In the genomic region with DNA sequence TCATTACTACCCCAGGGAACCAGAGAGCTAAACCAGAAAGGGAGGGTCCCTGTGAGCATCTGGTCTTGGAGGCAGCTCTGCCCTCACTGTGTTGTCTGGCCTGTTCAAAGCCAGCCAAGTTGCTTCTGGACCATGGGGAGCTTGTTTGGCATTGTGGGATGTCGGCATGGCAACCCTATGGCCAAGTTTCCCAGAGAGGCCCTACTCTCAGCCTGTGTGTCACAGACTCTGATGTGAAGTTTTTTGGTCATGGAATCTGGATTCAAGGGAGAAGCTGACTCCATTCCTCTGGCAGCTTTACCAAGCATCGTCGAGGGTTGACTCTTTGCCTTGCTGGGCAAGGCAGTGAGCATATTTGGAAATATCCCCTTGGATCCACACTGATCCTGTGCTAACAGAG, we compare ENCODE assay signal across 12 mouse cellular contexts. TPM values are rescaled to one million over a fixed set of nuclear protein-coding genes. Genes with fewer than 3 reads are reported as not detected.
A peak's percentile ranks its signal among the peaks of the same experiment; 100 is the strongest.
DNase-seq lines count a peak whose midpoint lies in the region; ATAC-seq lines count a peak whose summit lies in the region.
"Had no signal": no experiment of that assay in that cellular context is flagged by ENCODE, and none has a peak within 500 bp of the region (broad histone marks: within the 10 kb centered on the region; RNA-seq: fewer than 3 reads in every experiment).

No protein-coding gene starts in this region.

- H3K4me2 ChIP-seq in hindbrain, embryonic 14.5 days (replicated peaks) = no peak overlapping the region; the same call in 1 of the 2 replicates
- H3K4me2 ChIP-seq in hindbrain, embryonic 11.5 days (replicated peaks; ENCODE audit: low read depth, low read length) = no peak overlapping the region
- H3K4me2 ChIP-seq in embryonic facial prominence, embryonic 13.5 days = no peak overlapping the region

- no peaks in the 10 kb centered on the region for H3K9me3 ChIP-seq in hindbrain, embryonic 14.5 days (ENCODE audit: control insufficient read depth, low read length)
- no peaks in the 10 kb centered on the region for H3K9me3 ChIP-seq in hindbrain, embryonic 11.5 days (ENCODE audit: control insufficient read depth, low read length)
- no peaks in the 10 kb centered on the region for H3K9me3 ChIP-seq in embryonic facial prominence, embryonic 13.5 days

- no peak overlapping the region for H3K4me3 ChIP-seq in hindbrain, embryonic 14.5 days (replicated peaks; ENCODE audit: low read length)
- no peak overlapping the region for H3K4me3 ChIP-seq in hindbrain, embryonic 11.5 days (ENCODE audit: low read depth, low read length)
- H3K4me3 ChIP-seq in embryonic facial prominence, embryonic 13.5 days = no peak overlapping the region
- H3K4me3 ChIP-seq: erythroblast, embryonic 14.5 days; myocyte had no signal

- peaks cover 6% of the 10 kb centered on the region for H3K27me3 ChIP-seq in hindbrain, embryonic 14.5 days (ENCODE audit: control insufficient read depth, insufficient read depth, low read length)
- H3K27me3 ChIP-seq in hindbrain, embryonic 11.5 days (ENCODE audit: control insufficient read depth, insufficient read depth, low read length) = peaks cover 7% of the 10 kb centered on the region
- peaks cover 46% of the 10 kb centered on the region for H3K27me3 ChIP-seq in embryonic facial prominence, embryonic 13.5 days

- H3K27ac ChIP-seq in hindbrain, embryonic 14.5 days = 0 out of 2 replicates have a peak overlapping the region, but pooled peaks have one; percentile 38
- no peak overlapping the region for H3K27ac ChIP-seq in hindbrain, embryonic 11.5 days (ENCODE audit: low read depth, low read length)
- no peak overlapping the region for H3K27ac ChIP-seq in embryonic facial prominence, embryonic 13.5 days

- H3K9ac ChIP-seq in hindbrain, embryonic 14.5 days = no peak overlapping the region
- H3K9ac ChIP-seq in hindbrain, embryonic 11.5 days (ENCODE audit: low read depth, low read length) = no peak overlapping the region
- H3K9ac ChIP-seq in embryonic facial prominence, embryonic 13.5 days = 0 out of 2 replicates have a peak overlapping the region, but pooled peaks have one; percentile 12

- WGBS in hindbrain, embryonic 14.5 days = 52% methylated on average over 3 of the region's 3 CpGs
- 68% methylated on average over 3 of the region's 3 CpGs for WGBS in hindbrain, embryonic 11.5 days
- 68% methylated on average over 3 of the region's 3 CpGs for WGBS in embryonic facial prominence, embryonic 13.5 days

- no peaks in the 10 kb centered on the region for H3K36me3 ChIP-seq in hindbrain, embryonic 14.5 days (replicated peaks; ENCODE audit: control insufficient read depth, insufficient read depth)
- no peaks in the 10 kb centered on the region for H3K36me3 ChIP-seq in hindbrain, embryonic 11.5 days (ENCODE audit: control insufficient read depth, insufficient read depth, low read length)
- H3K36me3 ChIP-seq in embryonic facial prominence, embryonic 13.5 days = no peaks in the 10 kb centered on the region

- peaks cover 35% of the 10 kb centered on the region for H3K4me1 ChIP-seq in hindbrain, embryonic 14.5 days (replicated peaks; ENCODE audit: control insufficient read depth, insufficient read depth, low read length)
- H3K4me1 ChIP-seq in hindbrain, embryonic 11.5 days (replicated peaks; ENCODE audit: control insufficient read depth, insufficient read depth, low read length) = peaks cover 2% of the 10 kb centered on the region; the same call in 1 of the 2 replicates
- H3K4me1 ChIP-seq in embryonic facial prominence, embryonic 13.5 days = peaks cover 22% of the 10 kb centered on the region

- no peak for ATAC-seq in hindbrain, embryonic 14.5 days (ENCODE audit: low FRiP score)
- no peak for ATAC-seq in hindbrain, embryonic 11.5 days (ENCODE audit: low FRiP score)
- no peak for ATAC-seq in embryonic facial prominence, embryonic 13.5 days (ENCODE audit: insufficient number of reproducible peaks, insufficient read depth, low FRiP score, low TSS enrichment, low read depth)
- no peak for ATAC-seq in megakaryocyte progenitor cell, adult 5-6 weeks (replicated peaks; ENCODE audit: poor library complexity)

- DNase-seq in hindbrain, embryonic 14.5 days (ENCODE audit: low spot score) = peak; percentile 53
- DNase-seq in hindbrain, embryonic 11.5 days (ENCODE audit: low spot score) = no peak
- peak; percentile 50 for DNase-seq in 3T3-L1 (ENCODE audit: low read depth, low spot score)
- peak; percentile 55 to 57 for DNase-seq in heart, adult 9 months (ENCODE audit: low spot score in 2 of 2)
- no peak for DNase-seq in kidney, postnatal 25 days
- no peak for DNase-seq in urinary bladder, postnatal 4 days (ENCODE audit: low spot score in 2 of 2)
- DNase-seq: cerebellum, adult 18-20 months had no signal

RNA-seq across cellular contexts. Expression of a gene that starts 3.9 kb away (rescaled TPM):
- 20.2 and 21.2 TPM in 2 replicates for polyA plus RNA-seq in hindbrain, embryonic 14.5 days (2014; fragmentation: Nextera tagmentation; extraction: Ambion mirVana)
- 8.6 and 9.1 TPM in 2 replicates for polyA plus RNA-seq in hindbrain, embryonic 11.5 days (2014; fragmentation: Nextera tagmentation; extraction: Ambion mirVana)
- polyA plus RNA-seq in embryonic facial prominence, embryonic 13.5 days (2015; fragmentation: Nextera tagmentation; extraction: Ambion mirVana) = 12.2 and 13.4 TPM in 2 replicates
- not detected in 2 replicates for total RNA-seq in megakaryocyte progenitor cell, adult 5-6 weeks (2015)
- total RNA-seq in megakaryocyte progenitor cell, adult 5-6 weeks (2017) = not detected in 2 replicates
- total RNA-seq: liver, adult 2 months had no signal

RNA-seq across cellular contexts. Expression of a gene that starts 59.1 kb away (rescaled TPM):
- polyA plus RNA-seq in hindbrain, embryonic 14.5 days (2014; fragmentation: Nextera tagmentation; extraction: Ambion mirVana) = 48.1 and 51.8 TPM in 2 replicates
- 41.3 and 46.3 TPM in 2 replicates for polyA plus RNA-seq in hindbrain, embryonic 11.5 days (2014; fragmentation: Nextera tagmentation; extraction: Ambion mirVana)
- 28.1 and 30.5 TPM in 2 replicates for polyA plus RNA-seq in embryonic facial prominence, embryonic 13.5 days (2015; fragmentation: Nextera tagmentation; extraction: Ambion mirVana)
- total RNA-seq in megakaryocyte progenitor cell, adult 5-6 weeks (2015) = 11.3 and 13.8 TPM in 2 replicates
- 9.3 and 18.8 TPM in 2 replicates for total RNA-seq in megakaryocyte progenitor cell, adult 5-6 weeks (2017)

Comparison
In these comparisons a context has a peak if more than half of its experiments do, and no peak if none do; other contexts are left out.
1. DNase-seq: peak in hindbrain, embryonic 14.5 days (single experiment), 3T3-L1 (single experiment) and heart, adult 9 months (2 of 2); none in hindbrain, embryonic 11.5 days (single experiment), kidney, postnatal 25 days (0 of 2) and urinary bladder, postnatal 4 days (0 of 2).